ENCODE assay signal across 14 mouse cellular contexts in the genomic region with DNA sequence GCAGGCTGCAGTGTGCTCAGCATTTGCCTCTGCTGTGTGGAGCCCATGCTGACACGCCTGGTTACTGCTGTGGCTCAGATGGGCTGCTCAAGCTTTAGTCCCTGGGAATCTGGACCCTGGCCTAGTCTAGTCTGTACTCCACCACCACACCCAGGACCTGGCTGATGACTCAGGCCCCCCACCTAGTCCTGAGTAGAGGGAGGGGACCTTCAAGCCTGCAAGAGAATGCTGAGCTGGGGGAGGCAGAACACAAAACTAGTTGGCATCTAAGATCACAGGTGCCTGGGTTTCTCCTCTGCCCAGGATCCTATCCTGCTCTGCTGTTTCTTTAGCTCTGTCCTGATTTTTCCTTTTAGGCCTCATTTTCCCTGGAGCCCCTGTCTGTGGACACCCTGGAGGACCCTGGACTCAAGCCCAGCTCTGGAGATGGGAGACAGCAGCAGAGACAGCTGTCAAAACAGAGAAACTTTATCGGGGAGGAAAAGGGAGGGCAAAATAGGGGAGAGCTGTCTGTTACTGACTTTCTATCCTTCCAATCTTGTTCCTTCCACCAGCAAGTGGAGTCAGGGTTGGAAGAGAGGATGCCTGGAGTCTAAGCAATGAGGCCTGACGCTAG. TPM values are rescaled to one million over a fixed set of nuclear protein-coding genes. Genes with fewer than 3 reads are reported as not detected.
DNase-seq lines count a peak whose midpoint lies in the region; ATAC-seq lines count a peak whose summit lies in the region.
"Had no signal": no experiment of that assay in that cellular context is flagged by ENCODE, and none has a peak within 500 bp of the region (broad histone marks: within the 10 kb centered on the region; RNA-seq: fewer than 3 reads in every experiment).

No protein-coding gene starts in this region.

- H3K9me3 ChIP-seq in hindbrain, embryonic 12.5 days (replicated peaks): no peaks in the 10 kb centered on the region
- no peaks in the 10 kb centered on the region for H3K9me3 ChIP-seq in hindbrain, embryonic 16.5 days (ENCODE audit: control insufficient read depth, low read length)
- H3K9me3 ChIP-seq: forebrain, embryonic 12.5 days; liver, embryonic 13.5 days had no signal

- H3K9ac ChIP-seq in hindbrain, embryonic 12.5 days: no peak overlapping the region; the same call in 1 of the 2 replicates
- no peak overlapping the region for H3K9ac ChIP-seq in hindbrain, embryonic 16.5 days (ENCODE audit: low read depth, low read length)
- H3K9ac ChIP-seq: liver, embryonic 13.5 days had no signal

- peak; percentile 56 for DNase-seq in 3T3-L1 (ENCODE audit: low read depth, low spot score)
- DNase-seq in NIH3T3 (ENCODE audit: low read depth): peak; percentile 62
- DNase-seq in heart, postnatal 10 days: peak; percentile 69 to 73
- DNase-seq in frontal cortex, postnatal 36 days (ENCODE audit: low spot score in 2 of 2): no peak
- DNase-seq: cerebellum, adult 8-10 months; kidney, postnatal 25 days; liver, embryonic 13.5 days had no signal

- peaks cover 46% of the 10 kb centered on the region for H3K36me3 ChIP-seq in hindbrain, embryonic 12.5 days
- peaks cover 20% of the 10 kb centered on the region for H3K36me3 ChIP-seq in hindbrain, embryonic 16.5 days (ENCODE audit: control insufficient read depth, insufficient read depth, low read length)

- H3K4me3 ChIP-seq in hindbrain, embryonic 12.5 days: no peak overlapping the region
- no peak overlapping the region for H3K4me3 ChIP-seq in hindbrain, embryonic 16.5 days (ENCODE audit: low read length)
- H3K4me3 ChIP-seq: forebrain, embryonic 12.5 days; left cerebral cortex, adult 2 months; liver, embryonic 13.5 days had no signal

- ATAC-seq in hindbrain, embryonic 12.5 days (ENCODE audit: low FRiP score): no peak
- no peak for ATAC-seq in hindbrain, embryonic 16.5 days
- no peak for ATAC-seq in erythroid progenitor cell, adult 5-6 weeks (replicated peaks; ENCODE audit: low FRiP score, poor library complexity, severe bottlenecking)

- H3K27ac ChIP-seq in hindbrain, embryonic 12.5 days: 0 out of 2 replicates have a peak overlapping the region, but pooled peaks have one; percentile 12
- no peak overlapping the region for H3K27ac ChIP-seq in hindbrain, embryonic 16.5 days (ENCODE audit: low read depth, low read length)
- H3K27ac ChIP-seq: forebrain, embryonic 12.5 days; liver, embryonic 13.5 days; macrophage had no signal

- intact Hi-C loops in heart, postnatal 10 days (cut with DNase I): loop anchor here (10.0 kb wide), 1 partner anchor 334 kb away; no protein-coding TSS in a partner anchor

- 71% methylated on average over 3 of the region's 3 CpGs for WGBS in hindbrain, embryonic 12.5 days
- WGBS in hindbrain, embryonic 16.5 days: 72% methylated on average over 3 of the region's 3 CpGs

- no peak overlapping the region for H3K4me2 ChIP-seq in hindbrain, embryonic 12.5 days (replicated peaks)
- no peak overlapping the region for H3K4me2 ChIP-seq in hindbrain, embryonic 16.5 days (ENCODE audit: low read length)
- H3K4me2 ChIP-seq: forebrain, embryonic 12.5 days; liver, embryonic 13.5 days had no signal

- peaks cover 47% of the 10 kb centered on the region for H3K4me1 ChIP-seq in hindbrain, embryonic 12.5 days
- peaks cover 35% of the 10 kb centered on the region for H3K4me1 ChIP-seq in hindbrain, embryonic 16.5 days (ENCODE audit: control insufficient read depth, insufficient read depth, low read depth, low read length)

- no peaks in the 10 kb centered on the region for H3K27me3 ChIP-seq in hindbrain, embryonic 12.5 days
- no peaks in the 10 kb centered on the region for H3K27me3 ChIP-seq in hindbrain, embryonic 16.5 days (replicated peaks; ENCODE audit: control insufficient read depth, insufficient read depth, low read length)

RNA-seq across cellular contexts. Expression of gene Gpr84, which starts 7.9 kb away (rescaled TPM):
- polyA plus RNA-seq in hindbrain, embryonic 12.5 days (2016; fragmentation: Nextera tagmentation; extraction: Ambion mirVana): 0.36 and 0.51 TPM in 2 replicates
- 0.34 and 0.42 TPM in 2 replicates for polyA plus RNA-seq in hindbrain, embryonic 16.5 days (2015; fragmentation: Nextera tagmentation; extraction: Ambion mirVana)
- total RNA-seq in heart, postnatal 10 days (2021): not detected
- total RNA-seq in erythroid progenitor cell, adult 5-6 weeks (2015; ENCODE audit: low replicate concordance): 0.72 TPM in 1 of 2 replicates, not detected in the other
- total RNA-seq in erythroid progenitor cell, adult 5-6 weeks (2017; ENCODE audit: low replicate concordance): 3.9 TPM in 1 of 2 replicates, not detected in the other
- total RNA-seq: heart, postnatal 36 days had no signal

RNA-seq across cellular contexts. Expression of gene Zfp385a, which starts 21.6 kb away (rescaled TPM):
- polyA plus RNA-seq in hindbrain, embryonic 12.5 days (2016; fragmentation: Nextera tagmentation; extraction: Ambion mirVana): 20.5 and 23.8 TPM in 2 replicates
- 20.1 and 24.7 TPM in 2 replicates for polyA plus RNA-seq in hindbrain, embryonic 16.5 days (2015; fragmentation: Nextera tagmentation; extraction: Ambion mirVana)
- total RNA-seq in heart, postnatal 10 days (2021): 10 to 100 TPM; 24.3 to 26.2 TPM
- total RNA-seq in erythroid progenitor cell, adult 5-6 weeks (2015; ENCODE audit: low replicate concordance): 4.2 and 6.5 TPM in 2 replicates
- total RNA-seq in erythroid progenitor cell, adult 5-6 weeks (2017; ENCODE audit: low replicate concordance): 0.30 and 0.77 TPM in 2 replicates

RNA-seq across cellular contexts. Expression of gene Copz1, which starts 45.8 kb away (rescaled TPM):
- polyA plus RNA-seq in hindbrain, embryonic 12.5 days (2016; fragmentation: Nextera tagmentation; extraction: Ambion mirVana): 235 and 247 TPM in 2 replicates
- polyA plus RNA-seq in hindbrain, embryonic 16.5 days (2015; fragmentation: Nextera tagmentation; extraction: Ambion mirVana): 207 and 209 TPM in 2 replicates
- 10 to 100 TPM; 81.2 to 83.3 TPM for total RNA-seq in heart, postnatal 10 days (2021)
- total RNA-seq in erythroid progenitor cell, adult 5-6 weeks (2015; ENCODE audit: low replicate concordance): 158 and 167 TPM in 2 replicates
- total RNA-seq in erythroid progenitor cell, adult 5-6 weeks (2017; ENCODE audit: low replicate concordance): 37.6 and 42.4 TPM in 2 replicates

RNA-seq across cellular contexts. Expression of gene Itga5, which starts 48.3 kb away (rescaled TPM):
- 26.8 and 27.0 TPM in 2 replicates for polyA plus RNA-seq in hindbrain, embryonic 12.5 days (2016; fragmentation: Nextera tagmentation; extraction: Ambion mirVana)
- 6.3 and 8.6 TPM in 2 replicates for polyA plus RNA-seq in hindbrain, embryonic 16.5 days (2015; fragmentation: Nextera tagmentation; extraction: Ambion mirVana)
- 100 to 1,000 TPM in 1 of 2 experiments, 10 to 100 TPM in 1; 89.4 to 101 TPM for total RNA-seq in heart, postnatal 10 days (2021)
- total RNA-seq in erythroid progenitor cell, adult 5-6 weeks (2015; ENCODE audit: low replicate concordance): 2.2 and 5.0 TPM in 2 replicates
- 0.15 and 0.39 TPM in 2 replicates for total RNA-seq in erythroid progenitor cell, adult 5-6 weeks (2017; ENCODE audit: low replicate concordance)

Comparison
In these comparisons a context has a peak if more than half of its experiments do, and no peak if none do; other contexts are left out.
1. DNase-seq: peak in 3T3-L1 (single experiment), NIH3T3 (single experiment) and heart, postnatal 10 days (2 of 2); none in frontal cortex, postnatal 36 days (0 of 2).